ENCODE assay signal across 23 mouse cellular contexts in the genomic region with DNA sequence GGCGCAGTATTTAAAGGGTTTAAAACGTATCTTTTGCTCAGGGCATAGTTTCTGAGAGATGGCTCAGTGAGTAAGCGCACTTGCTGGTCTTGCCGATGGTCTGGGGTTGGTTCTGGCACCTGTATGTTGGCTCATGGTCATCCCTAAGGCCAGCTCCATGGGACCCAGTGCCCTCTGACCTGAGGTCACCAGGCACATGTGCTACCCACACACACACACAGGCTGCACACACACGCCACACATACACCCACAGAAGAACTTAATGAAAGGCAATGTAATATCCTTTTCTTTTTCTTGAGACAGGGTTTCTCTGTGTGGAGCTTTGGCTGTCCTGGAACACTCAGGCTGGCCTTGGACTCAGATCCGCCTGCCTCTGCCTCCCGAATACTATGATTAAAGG.
"Had no signal": no experiment of that assay in that cellular context is flagged by ENCODE, and none has a peak within 500 bp of the region (broad histone marks: within the 10 kb centered on the region; RNA-seq: fewer than 3 reads in every experiment).

No protein-coding gene starts in this region.

- H3K4me1 ChIP-seq: embryonic facial prominence, embryonic 10.5 days; embryonic facial prominence, embryonic 12.5 days; embryonic facial prominence, embryonic 13.5 days; embryonic facial prominence, embryonic 15.5 days; forebrain, embryonic 10.5 days; forebrain, embryonic 12.5 days; forebrain, embryonic 13.5 days; forebrain, embryonic 15.5 days had no signal

- H3K9me3 ChIP-seq: embryonic facial prominence, embryonic 10.5 days; embryonic facial prominence, embryonic 12.5 days; embryonic facial prominence, embryonic 13.5 days; embryonic facial prominence, embryonic 15.5 days; forebrain, embryonic 10.5 days; forebrain, embryonic 12.5 days; forebrain, embryonic 13.5 days; forebrain, embryonic 15.5 days had no signal

- H3K27me3 ChIP-seq: embryonic facial prominence, embryonic 12.5 days; embryonic facial prominence, embryonic 13.5 days; embryonic facial prominence, embryonic 15.5 days; forebrain, embryonic 12.5 days; forebrain, embryonic 13.5 days; forebrain, embryonic 15.5 days had no signal

- DNase-seq: cerebellum, adult 9-10 months; cerebellum, adult 9-11 months; embryo, embryonic 11 days; forebrain, postnatal 0 days; gastrocnemius, adult 2 months; gastrocnemius, postnatal 10 days; gastrocnemius, postnatal 14 days; gastrocnemius, postnatal 25 days; gastrocnemius, postnatal 36 days; heart, adult 11 months; heart, adult 18-20 months; heart, adult 2 months had no signal

- H3K4me3 ChIP-seq: embryonic facial prominence, embryonic 10.5 days; embryonic facial prominence, embryonic 12.5 days; embryonic facial prominence, embryonic 13.5 days; embryonic facial prominence, embryonic 15.5 days; erythroblast, embryonic 14.5 days; forebrain, embryonic 10.5 days; forebrain, embryonic 12.5 days; forebrain, embryonic 13.5 days; forebrain, embryonic 15.5 days; gastrocnemius, adult 2 months; heart, adult 2 months had no signal

- H3K9ac ChIP-seq: embryonic facial prominence, embryonic 12.5 days; embryonic facial prominence, embryonic 13.5 days; embryonic facial prominence, embryonic 15.5 days; forebrain, embryonic 12.5 days; forebrain, embryonic 13.5 days; forebrain, embryonic 15.5 days; forebrain, postnatal 0 days had no signal

- H3K4me2 ChIP-seq: embryonic facial prominence, embryonic 12.5 days; embryonic facial prominence, embryonic 13.5 days; embryonic facial prominence, embryonic 15.5 days; forebrain, embryonic 12.5 days; forebrain, embryonic 13.5 days; forebrain, embryonic 15.5 days had no signal

- H3K27ac ChIP-seq: embryonic facial prominence, embryonic 10.5 days; embryonic facial prominence, embryonic 12.5 days; embryonic facial prominence, embryonic 13.5 days; embryonic facial prominence, embryonic 15.5 days; forebrain, embryonic 10.5 days; forebrain, embryonic 12.5 days; forebrain, embryonic 13.5 days; forebrain, embryonic 15.5 days; gastrocnemius, adult 2 months; heart, adult 2 months had no signal

- ATAC-seq: forebrain, embryonic 13.5 days; forebrain, embryonic 14.5 days; forebrain, embryonic 15.5 days; forebrain, embryonic 16.5 days; forebrain, postnatal 0 days had no signal
